Mouse (Mus musculus): ENCODE measurements around the gene Fancd2.

DNA sequence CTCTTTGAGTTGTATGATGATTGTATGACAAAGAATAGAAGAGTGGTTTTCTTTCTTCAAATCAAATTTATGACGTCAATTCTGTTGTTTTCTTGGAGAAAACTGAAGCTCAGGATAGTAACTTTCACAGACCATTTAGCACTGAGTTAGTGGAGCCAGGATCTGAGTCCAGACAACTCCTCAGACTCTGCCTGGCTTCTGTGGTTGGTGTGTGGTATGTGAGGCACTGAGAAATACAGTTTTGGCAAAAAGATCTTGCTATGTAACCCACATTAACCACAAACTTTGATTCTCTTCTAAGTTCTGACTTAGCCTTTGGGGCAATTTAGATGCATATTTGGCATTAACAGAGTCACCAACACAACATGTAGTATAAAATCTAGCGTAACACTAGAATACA lies 61.2 kb downstream of the Fancd2 start:
- TF ChIP-seq CTCF (IDR thresholded peaks at IDR 0.05; ENCODE audit: control insufficient read depth, insufficient read depth, insufficient read length) (no peak), MAX (IDR thresholded peaks at IDR 0.05) (no peak), CEBPB (IDR thresholded peaks at IDR 0.05; ENCODE audit: low read depth) (no peak)
